Mouse (Mus musculus): ENCODE results near the gene Gm5458. TPM values are rescaled to one million over a fixed set of nuclear protein-coding genes. Genes with fewer than 3 reads are reported as not detected.
"Not testable (repeated sequence)": the region's sequence is repeated elsewhere in the genome, so short reads cannot be mapped to it uniquely, and the experiment has no call there.

Gene Gm5458
- polyA plus RNA-seq (2017; shearing (Covaris generic)): under 1 TPM in 1 of 2 experiments, not detected in 1; 0.89 TPM

GRCm38 (mm10) chr14:19602481-19602880, at the start of gene Gm5458:
Gm5458 (minus strand) TSS chr14:19602581.
- not testable (repeated sequence) for ATAC-seq

- ATAC-seq: no peak
These were observed 43.9 kb upstream of the Gm5458 start for GRCm38 (mm10) chr14:19646232-19646631.

- not testable (repeated sequence) for ATAC-seq
These were observed 17.3 kb downstream of the Gm5458 start, which contains the start of gene Gm2237 for GRCm38 (mm10) chr14:19584804-19585667. Gm2237 (minus strand) TSS chr14:19585135.

- not testable (repeated sequence) for ATAC-seq
These were observed 52.5 kb downstream of the Gm5458 start, which contains the start of gene Gm2244 for GRCm38 (mm10) chr14:19549863-19550262. Gm2244 (minus strand) TSS chr14:19549963.

Other genes starting within 250 kb of the Gm5458 start
- gene Gm21738, start 183.7 kb downstream of the Gm5458 start, polyA plus RNA-seq (2017; shearing (Covaris generic)): 1 to 10 TPM; 4.0 to 8.7 TPM
- 1 to 10 TPM in 1 of 2 experiments, not detected in 1; 1.3 TPM for gene Gm2244, start 52.6 kb downstream of the Gm5458 start, polyA plus RNA-seq (2017; shearing (Covaris generic))
- 10 to 100 TPM in 1 of 2 experiments, 1 to 10 TPM in 1; 6.4 to 21.6 TPM for gene Gm2237, start 17.4 kb downstream of the Gm5458 start, polyA plus RNA-seq (2017; shearing (Covaris generic))
- 1 to 10 TPM; 1.1 to 2.9 TPM for gene Nid2, start 148.7 kb upstream of the Gm5458 start, polyA plus RNA-seq (2017; shearing (Covaris generic))
- 100 to 1,000 TPM; 142 to 157 TPM for gene Rtraf, start 221.2 kb upstream of the Gm5458 start, polyA plus RNA-seq (2017; shearing (Covaris generic))